Mouse (Mus musculus) urinary bladder, adult 18-20 months (tissue): ENCODE data around the gene Kiss1.

Experiments used
- DNase-seq, 2 experiments: peaks; one replicate each; pipeline ENCODE4 v3.0.0; 2022; ENCODE audit warnings: low spot score in 2 of 2, mixed read lengths in 2 of 2

Kiss1 gene

GRCm38 (mm10) chr1:133321267-133321925, at the start of gene Kiss1:
Kiss1 (plus strand) TSS chr1:133321875.
- no peak for DNase-seq

GRCm38 (mm10) chr1:133274163-133274562, 47.5 kb upstream of the Kiss1 start:
- DNase-seq = no peak

- DNase-seq = no peak
These were observed 44.7 kb upstream of the Kiss1 start for GRCm38 (mm10) chr1:133276983-133277382.

GRCm38 (mm10) chr1:133278539-133278938, 43.1 kb upstream of the Kiss1 start:
- no peak for DNase-seq

- no peak for DNase-seq
These were observed 42.6 kb upstream of the Kiss1 start for GRCm38 (mm10) chr1:133278946-133279631.

GRCm38 (mm10) chr1:133279632-133280093, 42.0 kb upstream of the Kiss1 start:
- DNase-seq = no peak

- no peak for DNase-seq
These were observed 41.1 kb upstream of the Kiss1 start for GRCm38 (mm10) chr1:133280537-133280936.

- DNase-seq = no peak
These were observed 35.8 kb upstream of the Kiss1 start for GRCm38 (mm10) chr1:133285907-133286306.

GRCm38 (mm10) chr1:133287051-133287450, 34.6 kb upstream of the Kiss1 start:
- no peak for DNase-seq

- DNase-seq = no peak
These were observed 33.8 kb upstream of the Kiss1 start for GRCm38 (mm10) chr1:133287880-133288279.

- DNase-seq = no peak
These were observed 29.8 kb upstream of the Kiss1 start for GRCm38 (mm10) chr1:133291888-133292287.

GRCm38 (mm10) chr1:133292608-133293007, 29.1 kb upstream of the Kiss1 start:
- DNase-seq = no peak

GRCm38 (mm10) chr1:133296376-133296775, 25.3 kb upstream of the Kiss1 start:
- no peak for DNase-seq

GRCm38 (mm10) chr1:133298816-133299215, 22.9 kb upstream of the Kiss1 start:
- no peak for DNase-seq

GRCm38 (mm10) chr1:133302540-133302939, 19.1 kb upstream of the Kiss1 start:
- DNase-seq = no peak

- DNase-seq = peak; percentile 57 to 71
These were observed 14.8 kb upstream of the Kiss1 start for GRCm38 (mm10) chr1:133306842-133307241.

GRCm38 (mm10) chr1:133307318-133307717, 14.4 kb upstream of the Kiss1 start:
- no peak for DNase-seq

- DNase-seq = peak; percentile 45 to 51
These were observed 11.9 kb upstream of the Kiss1 start, which contains the start of gene Golt1a for GRCm38 (mm10) chr1:133309652-133310267. Golt1a (plus strand) TSS chr1:133309800.

- no peak for DNase-seq
These were observed 10.4 kb upstream of the Kiss1 start for GRCm38 (mm10) chr1:133311240-133311639.

GRCm38 (mm10) chr1:133311946-133312345, 9.7 kb upstream of the Kiss1 start:
- DNase-seq = no peak

GRCm38 (mm10) chr1:133314364-133314763, 7.3 kb upstream of the Kiss1 start:
- no peak for DNase-seq

GRCm38 (mm10) chr1:133315775-133316174, 5.9 kb upstream of the Kiss1 start:
- no peak for DNase-seq

GRCm38 (mm10) chr1:133316577-133316976, 5.1 kb upstream of the Kiss1 start:
- no peak for DNase-seq
